Mouse (Mus musculus) olfactory bulb, adult 2 months (tissue): ENCODE measurements around the gene Mreg.
"Not testable (repeated sequence)": the region's sequence is repeated elsewhere in the genome, so short reads cannot be mapped to it uniquely, and the experiment has no call there.

Experiments used
- CTCF ChIP-seq: fragments of 200-500 bp; IDR thresholded peaks from 2 replicates; pipeline ENCODE4 v1.5.1; 2012; ENCODE audit warnings: low read depth, mild to moderate bottlenecking, low read length, moderate library complexity; ENCODE audit not compliant: insufficient read depth
- POLR2A ChIP-seq: fragments of 200-500 bp; IDR thresholded peaks from 2 replicates; pipeline ENCODE4 v1.6.1; 2012; ENCODE audit warnings: mild to moderate bottlenecking, low read depth, low read length, moderate library complexity; ENCODE audit not compliant: insufficient read depth

DNA sequence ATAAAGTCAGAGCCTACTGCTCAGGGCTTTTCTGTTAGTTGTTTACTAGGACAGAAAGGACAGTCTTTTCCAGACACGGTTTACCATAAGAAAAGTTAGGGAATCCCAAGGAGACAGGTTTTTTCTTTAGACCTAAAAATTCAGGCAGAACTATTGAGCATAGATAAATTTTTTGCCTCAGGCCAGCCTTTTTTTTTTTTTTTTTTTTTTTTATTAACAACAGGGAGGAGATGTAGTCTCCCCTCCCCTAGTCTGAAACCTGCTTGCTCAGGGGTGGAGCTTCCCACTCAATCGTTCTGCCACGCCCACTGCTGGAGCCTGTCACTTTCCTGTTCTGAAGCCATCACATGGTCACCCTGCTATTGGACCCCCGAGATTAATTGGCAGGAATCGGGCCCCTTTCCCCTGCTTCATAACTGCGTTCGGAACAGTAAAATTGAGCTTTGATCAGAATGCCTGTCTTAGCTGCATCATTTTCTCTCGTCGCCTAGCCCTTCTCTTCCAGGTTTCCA, 36.2 kb upstream of the Mreg start:
- not testable (repeated sequence) for TF ChIP-seq CTCF, POLR2A
